Mouse (Mus musculus): ENCODE results near the gene Gm10295.

GRCm38 (mm10) chr7:71390291-71390690 is 39.0 kb upstream of the Gm10295 start:
- TF ChIP-seq HCFC1 (IDR thresholded peaks at IDR 0.05; ENCODE audit: borderline replicate concordance, insufficient read depth, low read length) (no peak), CHD2 (IDR thresholded peaks at IDR 0.05; ENCODE audit: low read depth, low read length) (no peak)

All from ES-E14 (cell line).